Mouse (Mus musculus) liver, adult 10 weeks (tissue): Measurements from ENCODE around the gene Ica1. TPM values are rescaled to one million over a fixed set of nuclear protein-coding genes. Genes with fewer than 3 reads are reported as not detected.

Experiments used
- polyA plus RNA-seq: library from polyadenylated mRNA; stranded (reverse); fragments of 350-450 nt; fragmentation: Illumina TruSeq; extraction: RNeasy Lipid Tissue Mini Kit (QIAGEN cat#74804); gene quantifications from one replicate; pipeline ENCODE4 v1.2.3, GENCODE M21; 2014; ENCODE audit warnings: low read depth, low replicate concordance

Ica1 gene
- 1.6 TPM for polyA plus RNA-seq

GRCm38 (mm10) chr6:8778296-8778649 is at the start of gene Ica1:
Gene Ica1 (minus strand): TSS chr6:8778488.

Other genes with a start within 250 kb of the Ica1 start
- gene Nxph1, start 169.9 kb upstream of the Ica1 start, polyA plus RNA-seq: not detected